Mouse (Mus musculus) monocyte, adult 2 months (primary cell): ENCODE data around the gene Fbxw7.

Source experiments
- DNase-seq, 2 experiments: peaks; one replicate each; pipeline ENCODE4 v3.0.0; 2022; ENCODE audit warnings: low spot score in 2 of 2, low read depth in 1 of 2

Fbxw7 gene

GRCm38 (mm10) chr3:85022800-85023199 is 207.7 kb downstream of the Fbxw7 start:
- DNase-seq = no peak

- no peak for DNase-seq
Observed at GRCm38 (mm10) chr3:85024237-85024636, 209.2 kb downstream of the Fbxw7 start.

- no peak for DNase-seq
Observed at GRCm38 (mm10) chr3:85024817-85025705, 210.0 kb downstream of the Fbxw7 start.
